ENCODE assay signal across 15 mouse cellular contexts in the genomic region with DNA sequence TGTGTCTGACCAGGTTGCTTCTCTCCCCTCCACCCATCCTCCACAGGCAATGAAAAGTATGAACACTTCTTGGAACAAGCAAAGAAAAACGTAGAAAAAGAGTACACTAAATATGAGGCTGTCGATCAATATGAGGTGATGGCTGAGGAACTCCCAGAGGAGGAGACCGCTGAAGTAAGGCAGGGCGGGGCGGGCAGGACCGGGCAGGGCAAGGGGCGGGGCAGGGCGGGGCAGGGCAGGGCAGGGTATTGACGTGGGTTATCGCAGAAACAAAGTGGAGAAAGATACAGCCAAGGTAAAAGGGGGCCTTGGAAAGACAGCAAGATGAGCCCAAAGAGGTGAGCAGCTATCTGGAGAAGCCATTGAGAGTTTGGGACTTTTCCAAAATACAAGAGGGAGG.
DNase-seq lines count a peak whose midpoint lies in the region; ATAC-seq and TF ChIP-seq lines count a peak whose summit lies in the region.
"Had no signal": no experiment of that assay in that cellular context is flagged by ENCODE, and none has a peak within 500 bp of the region (broad histone marks: within the 10 kb centered on the region; RNA-seq: fewer than 3 reads in every experiment).

No protein-coding gene starts in this region.

- H3K27ac ChIP-seq in kidney, postnatal 0 days, result no peak overlapping the region
- no peak overlapping the region for H3K27ac ChIP-seq in kidney, embryonic 16.5 days (ENCODE audit: low read length)
- no peak overlapping the region for H3K27ac ChIP-seq in intestine, embryonic 16.5 days (ENCODE audit: low read length)
- H3K27ac ChIP-seq in stomach, embryonic 15.5 days, result no peak overlapping the region
- H3K27ac ChIP-seq: heart, embryonic 15.5 days; hindbrain, embryonic 14.5 days had no signal

- TF ChIP-seq CTCF in kidney, postnatal 0 days (IDR thresholded peaks at IDR 0.05; ENCODE audit: low read depth), result no peak

- no peaks in the 10 kb centered on the region for H3K36me3 ChIP-seq in kidney, postnatal 0 days (ENCODE audit: insufficient read depth, low read length)
- no peaks in the 10 kb centered on the region for H3K36me3 ChIP-seq in kidney, embryonic 16.5 days (ENCODE audit: insufficient read depth, low read length)
- no peaks in the 10 kb centered on the region for H3K36me3 ChIP-seq in intestine, embryonic 16.5 days (ENCODE audit: control insufficient read depth, insufficient read depth, low read length)
- H3K36me3 ChIP-seq in stomach, embryonic 15.5 days, result no peaks in the 10 kb centered on the region
- H3K36me3 ChIP-seq: heart, embryonic 15.5 days had no signal

- H3K9me3 ChIP-seq in kidney, postnatal 0 days (replicated peaks; ENCODE audit: low read length), result no peaks in the 10 kb centered on the region
- H3K9me3 ChIP-seq in kidney, embryonic 16.5 days (ENCODE audit: low read length), result no peaks in the 10 kb centered on the region
- no peaks in the 10 kb centered on the region for H3K9me3 ChIP-seq in intestine, embryonic 16.5 days (ENCODE audit: control insufficient read depth, low read length)
- H3K9me3 ChIP-seq in stomach, embryonic 15.5 days, result no peaks in the 10 kb centered on the region
- H3K9me3 ChIP-seq: heart, embryonic 15.5 days had no signal

- no peaks in the 10 kb centered on the region for H3K27me3 ChIP-seq in kidney, postnatal 0 days (ENCODE audit: insufficient read depth, low read length)
- 0 out of 2 replicates have a peak, but pooled peaks cover 7% of the 10 kb centered on the region for H3K27me3 ChIP-seq in kidney, embryonic 16.5 days (ENCODE audit: insufficient read depth, low read length)
- H3K27me3 ChIP-seq in intestine, embryonic 16.5 days (replicated peaks; ENCODE audit: control insufficient read depth, insufficient read depth, low read length), result no peaks in the 10 kb centered on the region
- H3K27me3 ChIP-seq in stomach, embryonic 15.5 days (replicated peaks), result no peaks in the 10 kb centered on the region

- H3K4me2 ChIP-seq in kidney, postnatal 0 days (ENCODE audit: low read length), result peak overlapping the region; percentile 7; the same call in 1 of the 2 replicates
- H3K4me2 ChIP-seq in kidney, embryonic 16.5 days (replicated peaks; ENCODE audit: low read depth, low read length), result no peak overlapping the region
- H3K4me2 ChIP-seq in intestine, embryonic 16.5 days (ENCODE audit: low read depth, low read length), result 0 out of 2 replicates have a peak overlapping the region, but pooled peaks have one; percentile 12
- 0 out of 2 replicates have a peak overlapping the region, but pooled peaks have one; percentile 10 for H3K4me2 ChIP-seq in stomach, embryonic 15.5 days
- H3K4me2 ChIP-seq: heart, embryonic 15.5 days; hindbrain, embryonic 14.5 days had no signal

- H3K4me1 ChIP-seq in kidney, postnatal 0 days (replicated peaks; ENCODE audit: insufficient read depth, low read length), result no peaks in the 10 kb centered on the region
- no peaks in the 10 kb centered on the region for H3K4me1 ChIP-seq in kidney, embryonic 16.5 days (ENCODE audit: insufficient read depth, low read length)
- no peaks in the 10 kb centered on the region for H3K4me1 ChIP-seq in intestine, embryonic 16.5 days (ENCODE audit: control insufficient read depth, insufficient read depth, low read length)
- no peaks in the 10 kb centered on the region for H3K4me1 ChIP-seq in stomach, embryonic 15.5 days
- H3K4me1 ChIP-seq: heart, embryonic 15.5 days had no signal

- DNase-seq in adrenal gland, adult 2 months, result peak; percentile 11
- no peak for DNase-seq in adrenal gland, adult 8-10 months
- DNase-seq in kidney, postnatal 0 days (ENCODE audit: low spot score), result no peak
- DNase-seq in urinary bladder, postnatal 10 days (ENCODE audit: low spot score), result no peak
- DNase-seq in adrenal gland, postnatal 14 days, result no peak
- DNase-seq: cerebellum, postnatal 14 days; gastrocnemius, postnatal 10 days; kidney, adult 18-20 months; spleen, adult 18-20 months had no signal

- 25% methylated on average over 10 of the region's 10 CpGs for WGBS in kidney, postnatal 0 days
- WGBS in kidney, embryonic 16.5 days, result 5% methylated on average over 10 of the region's 10 CpGs
- 9% methylated on average over 10 of the region's 10 CpGs for WGBS in intestine, embryonic 16.5 days
- WGBS in stomach, embryonic 15.5 days, result 14% methylated on average over 10 of the region's 10 CpGs

- no peak overlapping the region for H3K4me3 ChIP-seq in kidney, postnatal 0 days (replicated peaks; ENCODE audit: low read depth, low read length)
- H3K4me3 ChIP-seq in kidney, embryonic 16.5 days (ENCODE audit: low read length), result no peak overlapping the region
- H3K4me3 ChIP-seq in intestine, embryonic 16.5 days (ENCODE audit: low read length), result no peak overlapping the region
- H3K4me3 ChIP-seq in stomach, embryonic 15.5 days (replicated peaks), result no peak overlapping the region
- H3K4me3 ChIP-seq: heart, embryonic 15.5 days had no signal

- no peak overlapping the region for H3K9ac ChIP-seq in kidney, postnatal 0 days (ENCODE audit: low read depth, low read length)
- no peak overlapping the region for H3K9ac ChIP-seq in kidney, embryonic 16.5 days (replicated peaks; ENCODE audit: low read length)
- no peak overlapping the region for H3K9ac ChIP-seq in intestine, embryonic 16.5 days (ENCODE audit: low read depth, low read length)
- no peak overlapping the region for H3K9ac ChIP-seq in stomach, embryonic 15.5 days
- H3K9ac ChIP-seq: heart, embryonic 15.5 days; hindbrain, embryonic 14.5 days had no signal

- no peak for ATAC-seq in kidney, postnatal 0 days (replicated peaks; ENCODE audit: low FRiP score, low read depth)
- no peak for ATAC-seq in kidney, embryonic 16.5 days (ENCODE audit: low FRiP score, low TSS enrichment)
- 0 out of 2 replicates have a peak, but pooled peaks have one; percentile 53 for ATAC-seq in intestine, embryonic 16.5 days
- no peak for ATAC-seq in stomach, embryonic 15.5 days (ENCODE audit: insufficient read depth, low FRiP score, low read depth)
- ATAC-seq: activated CD4-positive, CD25-positive, alpha-beta regulatory T cell, adult 4 months had no signal
